Mouse (Mus musculus): Measurements from ENCODE around the gene Lrrc75b.
A peak's percentile ranks its signal among the peaks of the same experiment; 100 is the strongest.

Lrrc75b gene

GRCm38 (mm10) chr10:75559676-75560548 is at the start of gene Lrrc75b:
Gene Lrrc75b (minus strand): TSS chr10:75560330.
- no peak for DNase-seq (ENCODE audit: extremely low spot score, low read depth, low spot score)

- DNase-seq (ENCODE audit: extremely low spot score, low read depth, low spot score) = no peak
These were observed 48.8 kb upstream of the Lrrc75b start for GRCm38 (mm10) chr10:75608975-75609374.

- DNase-seq (ENCODE audit: extremely low spot score, low read depth, low spot score) = no peak
These were observed 47.1 kb upstream of the Lrrc75b start for GRCm38 (mm10) chr10:75607253-75607652.

- DNase-seq (ENCODE audit: extremely low spot score, low read depth, low spot score) = no peak
These were observed 45.2 kb upstream of the Lrrc75b start for GRCm38 (mm10) chr10:75605162-75605846.

GRCm38 (mm10) chr10:75600189-75600730 is 40.1 kb upstream of the Lrrc75b start:
- DNase-seq (ENCODE audit: extremely low spot score, low read depth, low spot score) = no peak

- DNase-seq (ENCODE audit: extremely low spot score, low read depth, low spot score) = no peak
These were observed 35.9 kb upstream of the Lrrc75b start for GRCm38 (mm10) chr10:75595981-75596380.

- DNase-seq (ENCODE audit: extremely low spot score, low read depth, low spot score) = no peak
These were observed 32.5 kb upstream of the Lrrc75b start for GRCm38 (mm10) chr10:75592585-75592984.

GRCm38 (mm10) chr10:75591211-75591894 is 31.2 kb upstream of the Lrrc75b start:
- no peak for DNase-seq (ENCODE audit: extremely low spot score, low read depth, low spot score)

- no peak for DNase-seq (ENCODE audit: extremely low spot score, low read depth, low spot score)
These were observed 29.5 kb upstream of the Lrrc75b start for GRCm38 (mm10) chr10:75589651-75590050.

GRCm38 (mm10) chr10:75589129-75589528 is 29.0 kb upstream of the Lrrc75b start, which contains the start of gene Ggt5:
Gene Ggt5 (plus strand): TSS chr10:75589340.
- DNase-seq (ENCODE audit: extremely low spot score, low read depth, low spot score) = no peak

GRCm38 (mm10) chr10:75588336-75588735 is 28.2 kb upstream of the Lrrc75b start:
- DNase-seq (ENCODE audit: extremely low spot score, low read depth, low spot score) = no peak

- DNase-seq (ENCODE audit: extremely low spot score, low read depth, low spot score) = no peak
These were observed 27.7 kb upstream of the Lrrc75b start for GRCm38 (mm10) chr10:75587781-75588180.

GRCm38 (mm10) chr10:75586553-75586879 is 26.4 kb upstream of the Lrrc75b start:
- DNase-seq (ENCODE audit: extremely low spot score, low read depth, low spot score) = no peak

GRCm38 (mm10) chr10:75585876-75586552 is 25.9 kb upstream of the Lrrc75b start:
- DNase-seq (ENCODE audit: extremely low spot score, low read depth, low spot score) = peak; percentile 78

- no peak for DNase-seq (ENCODE audit: extremely low spot score, low read depth, low spot score)
These were observed 19.0 kb upstream of the Lrrc75b start for GRCm38 (mm10) chr10:75579129-75579528.

GRCm38 (mm10) chr10:75573965-75574364 is 13.8 kb upstream of the Lrrc75b start:
- DNase-seq (ENCODE audit: extremely low spot score, low read depth, low spot score) = no peak

- DNase-seq (ENCODE audit: extremely low spot score, low read depth, low spot score) = no peak
These were observed 13.1 kb upstream of the Lrrc75b start for GRCm38 (mm10) chr10:75573181-75573580.

- no peak for DNase-seq (ENCODE audit: extremely low spot score, low read depth, low spot score)
These were observed 11.8 kb upstream of the Lrrc75b start for GRCm38 (mm10) chr10:75571937-75572336.

GRCm38 (mm10) chr10:75570981-75571657 is 11.0 kb upstream of the Lrrc75b start:
- DNase-seq (ENCODE audit: extremely low spot score, low read depth, low spot score) = no peak

GRCm38 (mm10) chr10:75568851-75569250 is 8.7 kb upstream of the Lrrc75b start:
- no peak for DNase-seq (ENCODE audit: extremely low spot score, low read depth, low spot score)
